Mouse (Mus musculus) heart, embryonic 14.5 days (tissue): ENCODE measurements around the gene Kcmf1. TPM values are rescaled to one million over a fixed set of nuclear protein-coding genes. Genes with fewer than 3 reads are reported as not detected.
"Not testable (repeated sequence)": the region's sequence is repeated elsewhere in the genome, so short reads cannot be mapped to it uniquely, and the experiment has no call there.

Experiments
- ATAC-seq: fragments of 200-750 bp; cut with Nextera tagmentation; 2 replicates; pipeline ENCODE4 v1.8.0; 2017; ENCODE audit warnings: low read depth, moderate TSS enrichment; ENCODE audit not compliant: insufficient number of reproducible peaks, insufficient read depth, low FRiP score
- H3K27ac ChIP-seq, 2 experiments: fragments of 200-500 bp in 1 of 2; fragments of 300-500 bp in 1 of 2; sonication (generic) in 1 of 2; replicated peaks in 1 of 2; 2 replicates each; pipeline ENCODE4 v1.5.1; 2012 to 2014; ENCODE audit warnings: low read depth in 2 of 2, low read length in 2 of 2, control low read depth in 1 of 2, mild to moderate bottlenecking in 1 of 2, mixed read lengths in 1 of 2; ENCODE audit not compliant: control insufficient read depth in 1 of 2, insufficient read depth in 1 of 2
- H3K27me3 ChIP-seq: fragments of 300-500 bp; sonication (generic); 2 replicates; pipeline ENCODE4 v1.6.1; 2014; ENCODE audit warnings: mild to moderate bottlenecking, low read length, control low read depth; ENCODE audit not compliant: control insufficient read depth, insufficient read depth
- H3K36me3 ChIP-seq: fragments of 300-500 bp; sonication (generic); 2 replicates; pipeline ENCODE4 v1.6.1; 2014; ENCODE audit warnings: mild to moderate bottlenecking, control low read depth, low read length, mixed read lengths; ENCODE audit not compliant: control insufficient read depth, insufficient read depth
- H3K4me1 ChIP-seq, 2 experiments: fragments of 200-500 bp in 1 of 2; fragments of 300-500 bp in 1 of 2; sonication (generic) in 1 of 2; 2 replicates each; pipeline ENCODE4 v1.6.1; 2012 to 2014; ENCODE audit warnings: low read length in 2 of 2, control low read depth in 1 of 2, mixed read lengths in 1 of 2; ENCODE audit not compliant: control insufficient read depth in 2 of 2, insufficient read depth in 2 of 2
- H3K4me2 ChIP-seq: fragments of 300-500 bp; sonication (generic); 2 replicates; pipeline ENCODE4 v1.6.1; 2014; ENCODE audit warnings: mild to moderate bottlenecking, low read length
- H3K4me3 ChIP-seq, 2 experiments: fragments of 200-500 bp in 1 of 2; fragments of 300-500 bp in 1 of 2; sonication (generic) in 1 of 2; 2 replicates each; pipeline ENCODE4 v1.5.1; 2012 to 2014; ENCODE audit warnings: low read length in 2 of 2, mild to moderate bottlenecking in 2 of 2, control low read depth in 1 of 2, low read depth in 1 of 2, moderate library complexity in 1 of 2; ENCODE audit not compliant: control insufficient read depth in 1 of 2, insufficient read depth in 1 of 2
- H3K9ac ChIP-seq: fragments of 300-500 bp; sonication (generic); 2 replicates; pipeline ENCODE4 v1.6.1; 2014; ENCODE audit warnings: mild to moderate bottlenecking, low read length
- H3K9me3 ChIP-seq: fragments of 300-500 bp; sonication (generic); 2 replicates; pipeline ENCODE4 v1.6.1; 2016; ENCODE audit warnings: low read length, control low read depth; ENCODE audit not compliant: control insufficient read depth
- WGBS: fragments of 180-500 bp; shearing (Covaris S2); extraction: QIAGEN DNeasy Blood & Tissue Kit; methylation state at CpG from one replicate; pipeline ENCODE4 v1.1.7; 2014; 5-methylcytosine and 5-hydroxymethylcytosine counted together
- polyA plus RNA-seq: library from polyadenylated mRNA; unstranded; fragments of >200 nt; fragmentation: Nextera tagmentation; extraction: Ambion mirVana; gene quantifications from 2 replicates; pipeline ENCODE4 v1.2.1, GENCODE M21; 2014

Kcmf1 gene
- polyA plus RNA-seq, 1 experiment from 2014 or later = 62.5 TPM

DNA sequence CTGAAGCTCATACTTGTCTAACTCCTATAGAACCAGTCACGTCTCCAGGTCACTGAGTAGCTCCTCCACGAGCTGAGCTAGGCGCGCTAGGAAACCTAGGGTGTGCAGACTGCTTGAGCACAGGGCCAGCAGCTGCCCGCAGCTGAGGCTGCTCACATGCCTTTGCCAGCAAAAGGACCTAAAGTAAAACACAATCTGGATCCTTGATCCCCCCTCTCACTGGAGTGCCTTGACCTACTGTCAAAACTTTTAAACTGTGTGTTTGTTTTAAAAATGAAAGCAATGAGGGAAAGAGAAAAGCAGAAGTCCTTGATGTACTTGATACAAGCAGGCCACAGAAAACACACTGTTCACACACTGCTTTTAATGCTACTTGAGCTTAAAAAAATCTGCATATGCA is 31.1 kb downstream of the Kcmf1 start:
- Histone ChIP-seq H3K4me3 (no peak overlapping the region), H3K4me2 (no peak overlapping the region), H3K27me3 (no peaks in the 10 kb centered on the region), H3K36me3 (0 out of 2 replicates have a peak, but pooled peaks cover 4% of the 10 kb centered on the region), H3K4me1 (peaks cover 3 to 34% of the 10 kb centered on the region in 2 experiments; a peak in 3 of 4 replicates), H3K9ac (no peak overlapping the region), H3K9me3 (no peaks in the 10 kb centered on the region), H3K27ac (no peak overlapping the region)
- no peak for ATAC-seq
- WGBS = 83% methylated on average over 5 of the region's 5 CpGs

DNA sequence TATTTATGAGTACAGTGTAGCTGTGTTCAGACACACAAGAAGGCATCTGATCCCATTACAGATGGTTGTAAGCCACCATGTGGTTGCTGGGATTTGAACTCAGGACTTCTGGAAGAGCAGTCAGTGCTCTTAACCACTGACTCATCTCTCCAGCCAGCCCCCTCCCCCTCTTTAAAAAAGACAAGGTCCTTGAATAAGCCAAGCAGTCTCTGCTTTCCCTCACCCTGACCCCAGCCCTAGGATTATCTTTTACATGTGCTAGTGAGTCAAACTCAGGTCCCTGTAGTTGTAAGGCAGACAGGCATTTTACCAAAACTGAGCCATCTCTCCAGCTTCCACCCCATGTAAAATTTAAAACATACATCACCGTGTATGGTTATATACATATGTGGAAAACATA is 32.0 kb downstream of the Kcmf1 start:
- H3K36me3 ChIP-seq = 0 out of 2 replicates have a peak, but pooled peaks cover 2% of the 10 kb centered on the region
- no peak for ATAC-seq
- no peak overlapping the region for H3K9ac ChIP-seq
- H3K4me2 ChIP-seq = no peak overlapping the region
- no peak overlapping the region for H3K4me3 ChIP-seq
- no peak overlapping the region for H3K27ac ChIP-seq
- WGBS = 95% methylated on average over 1 of the region's 1 CpGs
- H3K4me1 ChIP-seq = peaks cover 3 to 31% of the 10 kb centered on the region in 2 experiments; a peak in 3 of 4 replicates
- no peaks in the 10 kb centered on the region for H3K27me3 ChIP-seq
- no peaks in the 10 kb centered on the region for H3K9me3 ChIP-seq

DNA sequence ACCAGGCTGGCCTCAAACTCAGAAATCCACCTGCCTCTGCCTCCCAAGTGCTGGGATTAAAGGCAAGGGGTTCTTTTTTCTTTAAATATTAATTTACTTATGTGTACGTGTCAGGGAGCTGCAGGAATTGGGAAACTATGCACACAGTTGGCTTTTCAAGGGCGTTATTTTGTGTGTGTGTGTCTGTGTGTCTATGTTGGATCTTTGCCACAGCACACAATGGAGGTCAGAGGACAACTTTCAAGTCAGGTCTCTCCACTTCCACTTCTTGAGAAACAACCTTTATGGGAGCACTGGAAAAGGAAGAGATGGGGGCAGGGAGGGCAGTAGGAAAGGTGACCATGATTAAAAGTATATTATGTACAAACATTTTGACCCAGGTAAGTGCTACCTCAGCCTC is 33.5 kb downstream of the Kcmf1 start:
- Histone ChIP-seq H3K27ac (no peak overlapping the region), H3K4me2 (no peak overlapping the region), H3K36me3 (peaks cover 9% of the 10 kb centered on the region; the same call in 1 of the 2 replicates), H3K27me3 (no peaks in the 10 kb centered on the region), H3K4me3 (no peak overlapping the region), H3K4me1 (peaks cover 3 to 31% of the 10 kb centered on the region in 2 experiments; a peak in 3 of 4 replicates), H3K9ac (no peak overlapping the region), H3K9me3 (no peaks in the 10 kb centered on the region)
- ATAC-seq = no peak
- WGBS = 80% methylated on average over 2 of the region's 2 CpGs

GRCm38 (mm10) chr6:72862686-72863085 is 37.1 kb downstream of the Kcmf1 start:
- not testable (repeated sequence) for H3K4me3 ChIP-seq, ATAC-seq, H3K9ac ChIP-seq, H3K27me3 ChIP-seq, H3K4me2 ChIP-seq, H3K27ac ChIP-seq, H3K9me3 ChIP-seq
- 96% methylated on average over 5 of the region's 5 CpGs for WGBS
- H3K36me3 ChIP-seq = peaks cover 29% of the 10 kb centered on the region
- peaks cover 0 to 10% of the 10 kb centered on the region in 2 experiments; a peak in 1 of 4 replicates for H3K4me1 ChIP-seq

DNA sequence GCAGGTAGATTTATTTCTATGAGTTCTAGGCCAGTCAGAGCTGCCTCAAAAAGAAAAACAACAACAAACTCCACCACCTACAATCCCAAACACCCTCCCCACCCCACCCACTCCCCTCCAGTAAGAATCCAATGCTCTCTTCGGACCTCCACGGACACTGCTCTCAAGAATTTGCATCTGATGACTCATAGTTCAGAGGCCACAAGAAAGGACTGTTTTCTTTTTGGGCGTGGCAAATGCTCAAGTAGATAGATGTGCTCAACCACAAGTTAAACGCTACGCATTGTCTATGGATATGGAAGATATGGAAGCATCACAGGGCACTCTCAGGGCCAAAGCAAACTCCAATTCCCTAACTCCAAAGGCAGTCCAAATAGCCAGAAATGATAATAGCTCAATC is 45.5 kb downstream of the Kcmf1 start:
- no peak overlapping the region for H3K4me3 ChIP-seq
- no peaks in the 10 kb centered on the region for H3K4me1 ChIP-seq
- H3K36me3 ChIP-seq = peaks cover 87% of the 10 kb centered on the region
- no peak for ATAC-seq
- H3K9ac ChIP-seq = no peak overlapping the region
- no peaks in the 10 kb centered on the region for H3K9me3 ChIP-seq
- WGBS = 70% methylated on average over 5 of the region's 5 CpGs
- H3K27ac ChIP-seq = no peak overlapping the region
- no peaks in the 10 kb centered on the region for H3K27me3 ChIP-seq
- no peak overlapping the region for H3K4me2 ChIP-seq

DNA sequence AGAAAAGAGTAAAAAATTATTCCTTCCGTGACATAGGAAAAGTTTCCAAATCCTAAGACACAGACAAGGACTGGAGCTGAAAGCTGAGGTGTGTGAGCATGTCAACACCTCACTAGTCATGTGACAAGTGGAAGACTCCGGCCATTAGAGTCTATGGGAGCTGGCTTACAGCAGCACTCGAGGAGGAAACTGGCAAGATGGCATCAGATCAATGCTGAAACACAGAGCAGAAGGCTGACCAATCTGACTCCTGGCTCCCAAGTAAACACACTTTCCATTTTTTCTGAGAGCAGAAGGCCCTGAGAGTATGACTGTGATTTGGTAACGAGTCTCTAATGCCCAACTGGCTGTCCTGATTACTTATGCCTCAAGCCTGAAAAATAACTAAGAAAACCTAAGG is 47.6 kb downstream of the Kcmf1 start:
- no peaks in the 10 kb centered on the region for H3K4me1 ChIP-seq
- no peak overlapping the region for H3K4me2 ChIP-seq

DNA sequence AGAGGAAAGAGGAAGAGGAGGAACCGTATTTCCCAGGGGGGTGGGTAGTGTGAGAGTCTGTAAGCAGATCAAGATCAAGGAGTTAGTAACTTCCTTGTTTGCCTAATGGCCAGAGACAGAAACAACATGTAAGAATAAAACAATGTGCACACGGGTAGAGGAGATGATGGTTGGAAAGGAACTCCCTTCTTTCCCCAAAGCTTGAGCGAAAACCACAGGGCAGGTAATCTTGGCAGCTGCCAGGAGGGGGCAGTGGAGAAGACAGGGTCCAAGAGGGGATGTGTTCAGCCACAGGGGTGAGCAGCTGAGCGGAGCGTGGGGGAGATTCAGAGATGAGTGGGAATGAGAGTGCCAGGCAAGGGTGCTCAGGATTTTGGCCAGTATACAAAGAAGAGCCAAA is 48.1 kb downstream of the Kcmf1 start:
- Histone ChIP-seq H3K27me3 (no peaks in the 10 kb centered on the region), H3K4me3 (no peak overlapping the region), H3K9ac (no peak overlapping the region), H3K4me2 (no peak overlapping the region), H3K36me3 (peaks cover 90% of the 10 kb centered on the region), H3K4me1 (no peaks in the 10 kb centered on the region), H3K27ac (no peak overlapping the region), H3K9me3 (no peaks in the 10 kb centered on the region)
- WGBS = 79% methylated on average over 5 of the region's 5 CpGs
- peak; percentile 39; the same call in 1 of the 2 replicates for ATAC-seq

More for the DNA sequence above, 47.6 kb downstream of the Kcmf1 start:
- no peaks in the 10 kb centered on the region for H3K27me3 ChIP-seq
- WGBS = 54% methylated on average over 4 of the region's 4 CpGs
- ATAC-seq = no peak
- no peaks in the 10 kb centered on the region for H3K9me3 ChIP-seq
- H3K4me3 ChIP-seq = no peak overlapping the region
- no peak overlapping the region for H3K9ac ChIP-seq
- H3K36me3 ChIP-seq = peaks cover 90% of the 10 kb centered on the region
- no peak overlapping the region for H3K27ac ChIP-seq

DNA sequence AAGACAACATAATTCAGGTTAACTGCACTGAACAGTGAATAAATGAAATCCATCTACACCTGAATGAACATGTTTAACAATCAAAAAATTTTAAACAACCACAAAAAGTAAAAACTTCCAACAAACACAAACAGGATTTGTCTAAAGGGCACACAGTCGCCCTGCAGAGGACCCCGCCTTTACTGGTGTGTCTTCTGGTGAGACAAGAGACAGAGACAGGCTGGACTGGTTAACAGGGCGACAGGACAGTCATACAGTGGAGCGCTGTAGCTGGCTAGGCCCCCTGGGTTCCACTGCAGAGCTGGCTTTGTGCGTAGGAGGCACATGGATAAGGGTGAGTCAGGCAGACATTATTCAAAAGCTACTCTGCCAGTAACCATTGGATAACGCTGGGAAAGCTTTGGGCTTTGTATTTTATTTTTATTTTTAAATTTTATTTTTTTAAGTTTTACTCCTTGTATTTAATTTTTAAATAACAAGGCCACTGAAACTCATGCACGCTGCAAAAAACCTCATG is 57.7 kb downstream of the Kcmf1 start:
- H3K4me3 ChIP-seq = no peak overlapping the region
- no peak for ATAC-seq
- H3K27me3 ChIP-seq = no peaks in the 10 kb centered on the region
- 81% methylated on average over 7 of the region's 7 CpGs for WGBS
- H3K9me3 ChIP-seq = no peaks in the 10 kb centered on the region
- H3K4me2 ChIP-seq = no peak overlapping the region
- H3K36me3 ChIP-seq = peaks cover 78% of the 10 kb centered on the region
- no peak overlapping the region for H3K9ac ChIP-seq
- H3K4me1 ChIP-seq = no peaks in the 10 kb centered on the region
- no peak overlapping the region for H3K27ac ChIP-seq
